Comparison of ENCODE assay signal across 8 mouse cellular contexts in the genomic region with DNA sequence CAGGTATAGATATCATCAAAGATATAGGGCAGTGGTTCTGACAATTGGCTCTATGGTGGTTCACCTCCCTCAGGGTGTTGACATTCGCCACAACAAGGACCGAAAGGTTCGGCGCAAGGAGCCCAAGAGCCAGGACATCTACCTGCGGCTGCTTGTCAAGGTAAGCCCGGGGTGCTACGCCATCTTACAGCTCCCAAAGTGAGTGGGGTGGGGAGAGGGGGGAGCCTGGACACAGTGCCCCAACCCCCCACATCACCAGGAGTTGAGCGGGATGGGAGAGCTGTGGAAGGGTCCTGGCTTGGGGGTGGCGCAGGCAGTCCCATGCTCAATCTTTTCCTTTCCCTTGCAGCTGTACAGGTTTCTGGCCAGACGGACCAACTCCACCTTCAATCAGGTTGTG. TPM values are rescaled to one million over a fixed set of nuclear protein-coding genes. Genes with fewer than 3 reads are reported as not detected.
DNase-seq lines count a peak whose midpoint lies in the region; ATAC-seq lines count a peak whose summit lies in the region.
"Had no signal": no experiment of that assay in that cellular context is flagged by ENCODE, and none has a peak within 500 bp of the region (broad histone marks: within the 10 kb centered on the region; RNA-seq: fewer than 3 reads in every experiment).

No protein-coding gene starts in this region.

- no peaks in the 10 kb centered on the region for H3K9me3 ChIP-seq in lung, embryonic 16.5 days (ENCODE audit: control insufficient read depth, low read length)
- H3K9me3 ChIP-seq in forebrain, embryonic 12.5 days, result no peaks in the 10 kb centered on the region
- no peaks in the 10 kb centered on the region for H3K9me3 ChIP-seq in limb, embryonic 12.5 days
- no peaks in the 10 kb centered on the region for H3K9me3 ChIP-seq in stomach, embryonic 14.5 days (ENCODE audit: control insufficient read depth, low read depth, low read length)

- peaks cover 24% of the 10 kb centered on the region for H3K36me3 ChIP-seq in lung, embryonic 16.5 days (ENCODE audit: control insufficient read depth, insufficient read depth, low read length)
- H3K36me3 ChIP-seq in forebrain, embryonic 12.5 days (replicated peaks), result peaks cover 51% of the 10 kb centered on the region
- H3K36me3 ChIP-seq in limb, embryonic 12.5 days, result peaks cover 52% of the 10 kb centered on the region
- peaks cover 32% of the 10 kb centered on the region for H3K36me3 ChIP-seq in stomach, embryonic 14.5 days (ENCODE audit: control insufficient read depth, insufficient read depth, low read length)

- DNase-seq in lung, postnatal 14 days, result no peak
- no peak for DNase-seq in frontal cortex, postnatal 36 days (ENCODE audit: low spot score in 2 of 2)
- DNase-seq in adrenal gland, adult 18-20 months (ENCODE audit: low spot score in 2 of 2), result no peak

- 67% methylated on average over 10 of the region's 10 CpGs for WGBS in lung, embryonic 16.5 days
- WGBS in forebrain, embryonic 12.5 days, result 82% methylated on average over 10 of the region's 10 CpGs
- WGBS in limb, embryonic 12.5 days, result 82% methylated on average over 10 of the region's 10 CpGs
- WGBS in stomach, embryonic 14.5 days, result 74% methylated on average over 10 of the region's 10 CpGs

- no peak for ATAC-seq in lung, embryonic 16.5 days (ENCODE audit: low read depth)
- ATAC-seq in forebrain, embryonic 12.5 days (ENCODE audit: low FRiP score), result no peak
- ATAC-seq in limb, embryonic 12.5 days (ENCODE audit: insufficient number of reproducible peaks, insufficient read depth, low FRiP score, low TSS enrichment, low read depth), result no peak
- no peak for ATAC-seq in stomach, embryonic 14.5 days (ENCODE audit: insufficient number of reproducible peaks, insufficient read depth, low FRiP score, low read depth)

- peak overlapping the region; percentile 73 for H3K4me3 ChIP-seq in lung, embryonic 16.5 days (ENCODE audit: low read length)
- H3K4me3 ChIP-seq in forebrain, embryonic 12.5 days (replicated peaks), result peak overlapping the region; percentile 92
- H3K4me3 ChIP-seq in limb, embryonic 12.5 days (replicated peaks), result peak overlapping the region; percentile 95
- peak overlapping the region; percentile 97 for H3K4me3 ChIP-seq in stomach, embryonic 14.5 days (ENCODE audit: low read depth, low read length)

- peak overlapping the region; percentile 86 for H3K4me2 ChIP-seq in lung, embryonic 16.5 days (ENCODE audit: low read depth, low read length)
- H3K4me2 ChIP-seq in forebrain, embryonic 12.5 days, result peak overlapping the region; percentile 93
- peak overlapping the region; percentile 98 for H3K4me2 ChIP-seq in limb, embryonic 12.5 days
- H3K4me2 ChIP-seq in stomach, embryonic 14.5 days (replicated peaks; ENCODE audit: low read depth, low read length), result peak overlapping the region; percentile 82

- H3K4me1 ChIP-seq in lung, embryonic 16.5 days (replicated peaks; ENCODE audit: control insufficient read depth, insufficient read depth, low read length), result peaks cover 29% of the 10 kb centered on the region
- H3K4me1 ChIP-seq in forebrain, embryonic 12.5 days, result peaks cover 42% of the 10 kb centered on the region
- H3K4me1 ChIP-seq in limb, embryonic 12.5 days (replicated peaks), result peaks cover 44% of the 10 kb centered on the region
- H3K4me1 ChIP-seq in stomach, embryonic 14.5 days (ENCODE audit: control insufficient read depth, insufficient read depth, low read length), result peaks cover 36% of the 10 kb centered on the region

- no peaks in the 10 kb centered on the region for H3K27me3 ChIP-seq in lung, embryonic 16.5 days (ENCODE audit: control insufficient read depth, insufficient read depth, low read depth, low read length)
- H3K27me3 ChIP-seq in forebrain, embryonic 12.5 days, result no peaks in the 10 kb centered on the region
- no peaks in the 10 kb centered on the region for H3K27me3 ChIP-seq in limb, embryonic 12.5 days
- H3K27me3 ChIP-seq in stomach, embryonic 14.5 days (ENCODE audit: control insufficient read depth, insufficient read depth, low read length), result no peaks in the 10 kb centered on the region

- H3K27ac ChIP-seq in lung, embryonic 16.5 days (ENCODE audit: low read length), result no peak overlapping the region
- H3K27ac ChIP-seq in forebrain, embryonic 12.5 days, result no peak overlapping the region
- no peak overlapping the region for H3K27ac ChIP-seq in limb, embryonic 12.5 days
- H3K27ac ChIP-seq in stomach, embryonic 14.5 days (ENCODE audit: low read length), result no peak overlapping the region

- peak overlapping the region; percentile 93 for H3K9ac ChIP-seq in lung, embryonic 16.5 days (ENCODE audit: low read length)
- peak overlapping the region; percentile 97 for H3K9ac ChIP-seq in forebrain, embryonic 12.5 days
- peak overlapping the region; percentile 98 for H3K9ac ChIP-seq in limb, embryonic 12.5 days (replicated peaks)
- H3K9ac ChIP-seq in stomach, embryonic 14.5 days (replicated peaks; ENCODE audit: low read depth, low read length), result peak overlapping the region; percentile 99; the same call in 1 of the 2 replicates

RNA-seq across cellular contexts. Expression of a gene that starts 1.4 kb away (rescaled TPM):
- polyA plus RNA-seq in lung, embryonic 16.5 days (2015; fragmentation: Nextera tagmentation; extraction: Ambion mirVana), result 28.9 TPM in 2 replicates
- 26.5 and 30.1 TPM in 2 replicates for polyA plus RNA-seq in forebrain, embryonic 12.5 days (2016; fragmentation: Nextera tagmentation; extraction: Ambion mirVana)
- 32.5 TPM in 2 replicates for polyA plus RNA-seq in limb, embryonic 12.5 days (2016; fragmentation: Nextera tagmentation; extraction: Ambion mirVana)
- polyA plus RNA-seq in stomach, embryonic 14.5 days (2014; fragmentation: Nextera tagmentation; extraction: Ambion mirVana), result 24.4 TPM in 2 replicates
- total RNA-seq in adrenal gland, adult 18-20 months (2021), result 10 to 100 TPM; 37.7 to 42.0 TPM

RNA-seq across cellular contexts. Expression of a gene that starts 1.8 kb away (rescaled TPM):
- polyA plus RNA-seq in lung, embryonic 16.5 days (2015; fragmentation: Nextera tagmentation; extraction: Ambion mirVana), result 2.0 and 2.1 TPM in 2 replicates
- 1.1 and 1.5 TPM in 2 replicates for polyA plus RNA-seq in forebrain, embryonic 12.5 days (2016; fragmentation: Nextera tagmentation; extraction: Ambion mirVana)
- 1.0 and 1.3 TPM in 2 replicates for polyA plus RNA-seq in limb, embryonic 12.5 days (2016; fragmentation: Nextera tagmentation; extraction: Ambion mirVana)
- 3.1 and 4.1 TPM in 2 replicates for polyA plus RNA-seq in stomach, embryonic 14.5 days (2014; fragmentation: Nextera tagmentation; extraction: Ambion mirVana)
- under 1 TPM; 0.30 to 0.35 TPM for total RNA-seq in adrenal gland, adult 18-20 months (2021)

RNA-seq across cellular contexts. Expression of a gene that starts 3.9 kb away (rescaled TPM):
- 984 and 1,005 TPM in 2 replicates for polyA plus RNA-seq in lung, embryonic 16.5 days (2015; fragmentation: Nextera tagmentation; extraction: Ambion mirVana)
- 707 and 745 TPM in 2 replicates for polyA plus RNA-seq in forebrain, embryonic 12.5 days (2016; fragmentation: Nextera tagmentation; extraction: Ambion mirVana)
- 990 and 1,038 TPM in 2 replicates for polyA plus RNA-seq in limb, embryonic 12.5 days (2016; fragmentation: Nextera tagmentation; extraction: Ambion mirVana)
- 1,227 and 1,272 TPM in 2 replicates for polyA plus RNA-seq in stomach, embryonic 14.5 days (2014; fragmentation: Nextera tagmentation; extraction: Ambion mirVana)
- total RNA-seq in adrenal gland, adult 18-20 months (2021), result 100 to 1,000 TPM; 934 to 965 TPM

RNA-seq across cellular contexts. Expression of a gene that starts 6.4 kb away (rescaled TPM):
- polyA plus RNA-seq in lung, embryonic 16.5 days (2015; fragmentation: Nextera tagmentation; extraction: Ambion mirVana), result not detected in 2 replicates
- not detected in 2 replicates for polyA plus RNA-seq in forebrain, embryonic 12.5 days (2016; fragmentation: Nextera tagmentation; extraction: Ambion mirVana)
- not detected in 2 replicates for polyA plus RNA-seq in limb, embryonic 12.5 days (2016; fragmentation: Nextera tagmentation; extraction: Ambion mirVana)
- 0.38 TPM in 1 of 2 replicates, not detected in the other for polyA plus RNA-seq in stomach, embryonic 14.5 days (2014; fragmentation: Nextera tagmentation; extraction: Ambion mirVana)
- total RNA-seq in adrenal gland, adult 18-20 months (2021), result not detected
- total RNA-seq: left cerebral cortex, postnatal 25 days had no signal

RNA-seq across cellular contexts. Expression of a gene that starts 14.3 kb away (rescaled TPM):
- 1.5 and 1.7 TPM in 2 replicates for polyA plus RNA-seq in lung, embryonic 16.5 days (2015; fragmentation: Nextera tagmentation; extraction: Ambion mirVana)
- polyA plus RNA-seq in forebrain, embryonic 12.5 days (2016; fragmentation: Nextera tagmentation; extraction: Ambion mirVana), result 3.8 and 3.9 TPM in 2 replicates
- 6.4 and 8.5 TPM in 2 replicates for polyA plus RNA-seq in limb, embryonic 12.5 days (2016; fragmentation: Nextera tagmentation; extraction: Ambion mirVana)
- polyA plus RNA-seq in stomach, embryonic 14.5 days (2014; fragmentation: Nextera tagmentation; extraction: Ambion mirVana), result 6.4 and 6.7 TPM in 2 replicates
- 10 to 100 TPM; 64.8 to 96.6 TPM for total RNA-seq in adrenal gland, adult 18-20 months (2021)
